Mouse (Mus musculus): Measurements from ENCODE around the gene Mapk7.

Mapk7 gene

DNA sequence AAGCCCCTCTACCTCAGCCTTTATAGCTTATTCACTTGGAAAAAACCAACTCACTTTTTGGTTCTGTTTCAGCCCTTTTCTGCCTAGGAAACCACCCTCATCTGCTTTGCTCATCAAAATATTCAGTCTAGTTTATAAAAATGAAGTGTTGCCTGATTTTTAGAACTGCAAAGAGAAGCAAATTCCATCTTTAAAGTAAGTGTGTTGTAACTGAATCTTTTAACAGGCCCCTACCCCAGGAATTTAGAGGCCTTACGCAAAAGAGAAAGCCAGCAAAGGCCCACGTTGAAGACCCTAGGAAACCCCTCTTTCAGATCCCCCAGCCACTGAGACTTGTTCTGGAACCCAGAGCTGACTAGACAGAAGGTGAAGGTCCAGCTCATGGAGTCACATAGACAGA is 30.1 kb downstream of the Mapk7 start:
- 57% methylated on average over 2 of the region's 2 CpGs for WGBS

GRCm38 (mm10) chr11:61449499-61450292 is 44.5 kb downstream of the Mapk7 start:
- WGBS = 58% methylated on average over 24 of the region's 24 CpGs

GRCm38 (mm10) chr11:61448599-61449225 is 45.5 kb downstream of the Mapk7 start:
- WGBS = 33% methylated on average over 9 of the region's 9 CpGs

DNA sequence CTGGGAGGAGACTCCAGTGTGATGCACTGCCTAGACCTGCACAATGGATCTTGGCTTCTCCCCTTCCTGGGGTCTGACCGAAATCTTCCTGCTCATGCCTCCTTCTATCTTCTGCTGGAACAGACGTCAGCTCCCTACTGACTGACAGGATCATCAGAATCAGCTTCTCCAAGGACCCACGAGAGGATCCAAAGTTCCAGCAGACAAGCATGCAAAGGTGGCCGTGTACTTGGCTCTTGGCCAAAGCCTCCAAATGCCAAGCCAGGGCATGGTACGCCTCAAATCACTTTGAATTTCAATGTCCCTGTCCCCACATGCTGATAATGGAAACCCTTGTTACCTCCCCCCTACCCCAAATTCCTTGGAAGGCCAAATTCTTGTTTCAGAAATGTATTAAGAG is 46.2 kb downstream of the Mapk7 start:
- 43% methylated on average over 5 of the region's 5 CpGs for WGBS

DNA sequence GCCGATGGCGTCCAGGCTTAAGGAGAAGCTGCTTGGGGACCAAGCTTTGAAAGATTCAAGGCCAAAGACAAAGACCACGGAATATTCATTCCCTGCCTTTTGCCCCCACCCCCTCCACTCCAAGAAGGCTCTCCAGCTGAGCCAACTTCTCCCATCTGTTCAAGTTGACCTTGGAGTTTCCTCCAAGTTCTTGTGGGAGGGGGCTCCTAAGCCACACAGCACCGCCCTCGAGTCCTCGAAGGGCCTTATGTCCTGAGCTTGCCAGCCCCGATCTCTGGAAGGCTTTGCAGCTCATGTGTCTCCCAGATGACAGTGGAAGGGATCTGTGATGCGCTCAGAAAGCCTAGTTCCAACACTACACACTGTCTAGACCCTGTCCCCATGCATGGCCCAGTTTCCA is 46.9 kb downstream of the Mapk7 start:
- 68% methylated on average over 8 of the region's 8 CpGs for WGBS

GRCm38 (mm10) chr11:61443807-61444206 is 50.4 kb downstream of the Mapk7 start:
- 76% methylated on average over 6 of the region's 6 CpGs for WGBS

DNA sequence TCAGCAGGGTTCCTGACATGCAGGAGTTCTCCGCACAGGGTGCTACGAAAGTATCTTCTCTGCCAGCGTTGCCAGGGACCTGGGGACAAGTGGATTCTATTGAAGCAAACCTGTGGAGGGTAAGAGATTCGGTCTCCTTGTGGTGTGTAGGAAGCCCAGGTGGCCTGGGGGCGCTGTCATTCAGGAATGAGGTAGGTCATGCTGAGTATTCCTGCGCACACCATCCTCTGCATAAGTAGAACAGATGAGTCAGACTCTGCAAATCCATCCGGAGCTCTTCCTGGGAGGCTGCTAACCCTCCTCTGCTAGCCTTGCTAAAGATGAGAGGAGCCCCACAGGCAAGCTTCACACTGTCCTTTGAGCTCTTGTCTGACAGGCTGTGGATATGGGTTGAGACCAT is 52.5 kb downstream of the Mapk7 start:
- WGBS = 44% methylated on average over 7 of the region's 7 CpGs

DNA sequence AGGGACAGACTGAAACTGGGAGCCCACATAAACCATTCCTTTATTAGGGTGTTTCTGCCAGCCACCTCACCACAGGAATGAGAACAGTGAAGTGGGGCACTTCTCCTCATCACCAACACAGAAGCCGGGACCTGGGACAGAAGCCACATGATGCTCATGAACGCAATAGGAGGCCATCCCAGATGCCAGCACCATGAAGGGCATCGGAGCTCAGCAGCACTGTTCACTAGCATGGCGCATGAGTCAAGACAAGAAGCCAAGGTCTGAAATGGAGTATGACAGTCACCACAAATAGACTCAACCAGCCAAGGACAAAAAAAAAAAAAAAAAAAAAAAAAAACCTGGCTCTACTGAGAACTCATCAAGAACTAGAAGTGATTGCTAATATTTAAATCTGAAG is 53.8 kb downstream of the Mapk7 start:
- 82% methylated on average over 4 of the region's 4 CpGs for WGBS

DNA sequence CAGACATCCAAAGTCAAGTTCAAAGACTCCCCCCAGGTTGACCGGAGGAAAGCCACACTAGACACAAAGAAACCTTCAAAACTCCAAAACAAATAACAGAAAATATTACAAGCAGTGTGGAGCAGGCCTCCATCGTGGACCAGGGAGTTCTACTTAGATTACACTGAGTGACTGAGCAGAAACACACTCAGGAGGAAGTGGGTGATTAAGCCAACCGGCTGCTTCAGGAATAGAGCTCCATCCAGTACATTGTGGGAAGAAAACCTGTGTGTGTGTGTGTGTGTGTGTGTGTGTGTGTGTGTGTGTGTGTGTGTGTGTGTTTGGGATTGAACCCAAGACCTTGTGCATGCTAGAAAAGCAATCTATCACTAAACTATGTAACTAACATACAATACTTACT is 55.0 kb downstream of the Mapk7 start:
- 45% methylated on average over 3 of the region's 3 CpGs for WGBS
